Mouse (Mus musculus) intestine, embryonic 14.5 days (tissue): Measurements from ENCODE around the gene Slc44a3. TPM values are rescaled to one million over a fixed set of nuclear protein-coding genes. Genes with fewer than 3 reads are reported as not detected.

Experiments
- ATAC-seq: fragments of 200-750 bp; cut with Nextera tagmentation; replicated peaks from 2 replicates; pipeline ENCODE4 v1.8.0; 2017; ENCODE audit warnings: low read depth, moderate number of reproducible peaks, moderate TSS enrichment, moderate library complexity; ENCODE audit not compliant: low FRiP score, low TSS enrichment
- DNase-seq: peaks from one replicate; pipeline ENCODE4 v3.0.0-alpha.2; 2018; ENCODE audit warnings: low spot score
- H3K27ac ChIP-seq: fragments of 300-500 bp; sonication (generic); 2 replicates; pipeline ENCODE4 v1.5.1; 2014; ENCODE audit warnings: low read depth, mild to moderate bottlenecking, control low read depth
- H3K27me3 ChIP-seq: fragments of 300-500 bp; sonication (generic); replicated peaks from 2 replicates; pipeline ENCODE4 v1.6.1; 2014; ENCODE audit warnings: low read length, control low read depth; ENCODE audit not compliant: control insufficient read depth, insufficient read depth
- H3K36me3 ChIP-seq: fragments of 300-500 bp; sonication (generic); 2 replicates; pipeline ENCODE4 v1.6.1; 2014; ENCODE audit warnings: low read length, control low read depth; ENCODE audit not compliant: control insufficient read depth, insufficient read depth
- H3K4me1 ChIP-seq: fragments of 300-500 bp; sonication (generic); replicated peaks from 2 replicates; pipeline ENCODE4 v1.6.1; 2014; ENCODE audit warnings: low read length, control low read depth, mixed read lengths; ENCODE audit not compliant: control insufficient read depth, insufficient read depth
- H3K4me2 ChIP-seq: fragments of 300-500 bp; sonication (generic); 2 replicates; pipeline ENCODE4 v1.6.1; 2014; ENCODE audit warnings: low read length
- H3K4me3 ChIP-seq: fragments of 300-500 bp; sonication (generic); 2 replicates; pipeline ENCODE4 v1.5.1; 2014; ENCODE audit warnings: low read depth, low read length, control low read depth, mixed read lengths
- H3K9ac ChIP-seq: fragments of 300-500 bp; sonication (generic); 2 replicates; pipeline ENCODE4 v1.6.1; 2014; ENCODE audit warnings: mild to moderate bottlenecking, low read length
- H3K9me3 ChIP-seq: fragments of 300-500 bp; sonication (generic); 2 replicates; pipeline ENCODE4 v1.6.1; 2016; ENCODE audit warnings: low read length, control low read depth; ENCODE audit not compliant: control insufficient read depth
- WGBS: fragments of 180-500 bp; shearing (Covaris S2); extraction: QIAGEN DNeasy Blood & Tissue Kit; methylation state at CpG from one replicate; pipeline ENCODE4 v1.1.7; 2014; 5-methylcytosine and 5-hydroxymethylcytosine counted together
- polyA plus RNA-seq: library from polyadenylated mRNA; unstranded; fragments of >200 nt; fragmentation: Nextera tagmentation; extraction: Ambion mirVana; gene quantifications from 2 replicates; pipeline ENCODE4 v1.2.1, GENCODE M21; 2014

The Slc44a3 gene
- polyA plus RNA-seq, 1 experiment from 2014 or later: 34.4 TPM

- no peaks in the 10 kb centered on the region for H3K9me3 ChIP-seq
- 75% methylated on average over 5 of the region's 5 CpGs for whole genome bisulfite sequencing
- ATAC-seq: no peak
- H3K27ac ChIP-seq: no peak overlapping the region
- no peaks in the 10 kb centered on the region; the same call in 1 of the 2 replicates for H3K4me1 ChIP-seq
- no peak overlapping the region for H3K4me2 ChIP-seq
- no peaks in the 10 kb centered on the region for H3K36me3 ChIP-seq
- H3K27me3 ChIP-seq: no peaks in the 10 kb centered on the region
- no peak overlapping the region for H3K9ac ChIP-seq
- no peak overlapping the region for H3K4me3 ChIP-seq
- DNase-seq: no peak
These were observed 115.7 kb downstream of the Slc44a3 start for GRCm38 (mm10) chr3:121416171-121417154.

GRCm38 (mm10) chr3:121411450-121411849, 120.8 kb downstream of the Slc44a3 start:
- no peak overlapping the region for H3K9ac ChIP-seq
- DNase-seq (peak; percentile 61), ATAC-seq (peak; percentile 82)
- no peaks in the 10 kb centered on the region for H3K9me3 ChIP-seq
- no peaks in the 10 kb centered on the region for H3K27me3 ChIP-seq
- H3K36me3 ChIP-seq: no peaks in the 10 kb centered on the region
- H3K4me3 ChIP-seq: no peak overlapping the region
- no peak overlapping the region for H3K27ac ChIP-seq
- 36% methylated on average over 6 of the region's 6 CpGs for WGBS
- H3K4me2 ChIP-seq: no peak overlapping the region
- no peaks in the 10 kb centered on the region for H3K4me1 ChIP-seq

Other genes starting within 250 kb of the Slc44a3 start
- gene Tmem56, start 249.3 kb downstream of the Slc44a3 start, polyA plus RNA-seq: 0.65 and 0.91 TPM in 2 replicates
- 43.0 and 46.8 TPM in 2 replicates for gene Alg14, start 240.6 kb downstream of the Slc44a3 start, polyA plus RNA-seq
- 567 and 699 TPM in 2 replicates for gene Cnn3, start 105.9 kb downstream of the Slc44a3 start, polyA plus RNA-seq
- gene 4930432M17Rik, start 138.4 kb upstream of the Slc44a3 start, polyA plus RNA-seq: not detected in 2 replicates
- 23.4 and 24.8 TPM in 2 replicates for gene F3, start 191.1 kb upstream of the Slc44a3 start, polyA plus RNA-seq